Mouse (Mus musculus) neural tube, embryonic 11.5 days (tissue): ENCODE results near the gene Ucn3. TPM values are rescaled to one million over a fixed set of nuclear protein-coding genes. Genes with fewer than 3 reads are reported as not detected.

ENCODE experiments used
- ATAC-seq: fragments of 200-750 bp; cut with Nextera tagmentation; 2 replicates; pipeline ENCODE4 v1.8.0; 2017; ENCODE audit warnings: moderate number of reproducible peaks, mild to moderate bottlenecking, moderate TSS enrichment, moderate library complexity; ENCODE audit not compliant: insufficient read depth, low FRiP score, low TSS enrichment
- DNase-seq: peaks from one replicate; pipeline ENCODE4 v3.0.0-alpha.2; 2015; ENCODE audit warnings: low spot score
- H3K27ac ChIP-seq: fragments of 300-500 bp; sonication (generic); 2 replicates; pipeline ENCODE4 v1.5.1; 2014; ENCODE audit warnings: low read depth, mild to moderate bottlenecking, low read length
- H3K27me3 ChIP-seq: fragments of 300-500 bp; sonication (generic); 2 replicates; pipeline ENCODE4 v1.6.1; 2014; ENCODE audit warnings: mild to moderate bottlenecking, low read length, mixed read lengths; ENCODE audit not compliant: control insufficient read depth, insufficient read depth
- H3K36me3 ChIP-seq: fragments of 300-500 bp; sonication (generic); 2 replicates; pipeline ENCODE4 v1.6.1; 2014; ENCODE audit warnings: mild to moderate bottlenecking, low read length, moderate library complexity, mixed read lengths; ENCODE audit not compliant: control insufficient read depth, insufficient read depth
- H3K4me1 ChIP-seq: fragments of 300-500 bp; sonication (generic); 2 replicates; pipeline ENCODE4 v1.6.1; 2014; ENCODE audit warnings: low read length, mixed read lengths; ENCODE audit not compliant: control insufficient read depth, insufficient read depth
- H3K4me2 ChIP-seq: fragments of 300-500 bp; sonication (generic); 2 replicates; pipeline ENCODE4 v1.6.1; 2014; ENCODE audit warnings: low read depth, mild to moderate bottlenecking, moderate library complexity
- H3K4me3 ChIP-seq: fragments of 300-500 bp; sonication (generic); 2 replicates; pipeline ENCODE4 v1.5.1; 2014; ENCODE audit warnings: low read depth, low read length
- H3K9ac ChIP-seq: fragments of 300-500 bp; sonication (generic); 2 replicates; pipeline ENCODE4 v1.6.1; 2014; ENCODE audit warnings: mild to moderate bottlenecking, low read length
- H3K9me3 ChIP-seq: fragments of 300-500 bp; sonication (generic); 2 replicates; pipeline ENCODE4 v1.6.1; 2016; ENCODE audit warnings: low read length; ENCODE audit not compliant: control insufficient read depth
- WGBS: fragments of 180-500 bp; shearing (Covaris S2); extraction: QIAGEN DNeasy Blood & Tissue Kit; methylation state at CpG from one replicate; pipeline ENCODE4 v1.1.7; 2014; 5-methylcytosine and 5-hydroxymethylcytosine counted together
- polyA plus RNA-seq: library from polyadenylated mRNA; unstranded; fragments of >200 nt; fragmentation: Nextera tagmentation; extraction: Ambion mirVana; gene quantifications from 2 replicates; pipeline ENCODE4 v1.2.1, GENCODE M21; 2014

The Ucn3 gene
- not detected in 2 replicates for polyA plus RNA-seq

- no peaks in the 10 kb centered on the region for H3K27me3 ChIP-seq
- no peak within 1 kb of the TSS for H3K4me3 ChIP-seq
- no peaks in the 10 kb centered on the region for H3K36me3 ChIP-seq
- 73% methylated on average over 2 of the region's 2 CpGs for WGBS
- no peak within 1 kb of the TSS for H3K9ac ChIP-seq
- no peak within 1 kb of the TSS for H3K4me2 ChIP-seq
- ATAC-seq (no peak), DNase-seq (no peak)
- H3K9me3 ChIP-seq = no peaks in the 10 kb centered on the region
- H3K27ac ChIP-seq = no peak within 1 kb of the TSS
- no peaks in the 10 kb centered on the region for H3K4me1 ChIP-seq
Observed at GRCm38 (mm10) chr13:3945249-3945648, at the start of gene Ucn3. TSS of gene Ucn3 (minus strand) at chr13:3945349.

- no peak overlapping the region for H3K4me2 ChIP-seq
- DNase-seq = no peak
- H3K4me1 ChIP-seq = no peaks in the 10 kb centered on the region
- no peak for ATAC-seq
- no peaks in the 10 kb centered on the region for H3K27me3 ChIP-seq
- H3K9ac ChIP-seq = no peak overlapping the region
- H3K4me3 ChIP-seq = no peak overlapping the region
- H3K9me3 ChIP-seq = no peaks in the 10 kb centered on the region
- H3K36me3 ChIP-seq = no peaks in the 10 kb centered on the region
- no peak overlapping the region for H3K27ac ChIP-seq
Observed at GRCm38 (mm10) chr13:3992081-3992480, 46.9 kb upstream of the Ucn3 start.

- H3K27ac ChIP-seq = no peak overlapping the region
- no peak for ATAC-seq
- H3K9ac ChIP-seq = no peak overlapping the region
- no peaks in the 10 kb centered on the region for H3K27me3 ChIP-seq
- H3K4me1 ChIP-seq = no peaks in the 10 kb centered on the region
- no peak for DNase-seq
- H3K4me2 ChIP-seq = no peak overlapping the region
- no peaks in the 10 kb centered on the region for H3K36me3 ChIP-seq
- H3K4me3 ChIP-seq = no peak overlapping the region
- H3K9me3 ChIP-seq = no peaks in the 10 kb centered on the region
- 87% methylated on average over 4 of the region's 4 CpGs for WGBS
Observed at GRCm38 (mm10) chr13:3968849-3969248, 23.7 kb upstream of the Ucn3 start.

GRCm38 (mm10) chr13:3951198-3951914 is 6.2 kb upstream of the Ucn3 start:
- Histone ChIP-seq H3K9ac (no peak overlapping the region), H3K27me3 (no peaks in the 10 kb centered on the region), H3K9me3 (no peaks in the 10 kb centered on the region; the same call in 1 of the 2 replicates), H3K36me3 (no peaks in the 10 kb centered on the region), H3K4me1 (no peaks in the 10 kb centered on the region), H3K4me2 (no peak overlapping the region), H3K27ac (no peak overlapping the region), H3K4me3 (no peak overlapping the region)
- WGBS = 83% methylated on average over 6 of the region's 6 CpGs
- DNase-seq (no peak), ATAC-seq (no peak)

- H3K27ac ChIP-seq = no peak overlapping the region
- ATAC-seq (no peak), DNase-seq (no peak)
- no peaks in the 10 kb centered on the region for H3K36me3 ChIP-seq
- no peak overlapping the region for H3K4me3 ChIP-seq
- no peaks in the 10 kb centered on the region; the same call in 1 of the 2 replicates for H3K9me3 ChIP-seq
- 90% methylated on average over 4 of the region's 4 CpGs for WGBS
- H3K27me3 ChIP-seq = no peaks in the 10 kb centered on the region
- H3K4me1 ChIP-seq = no peaks in the 10 kb centered on the region
- no peak overlapping the region for H3K4me2 ChIP-seq
- H3K9ac ChIP-seq = no peak overlapping the region
Observed at GRCm38 (mm10) chr13:3949477-3949876, 4.3 kb upstream of the Ucn3 start.

DNA sequence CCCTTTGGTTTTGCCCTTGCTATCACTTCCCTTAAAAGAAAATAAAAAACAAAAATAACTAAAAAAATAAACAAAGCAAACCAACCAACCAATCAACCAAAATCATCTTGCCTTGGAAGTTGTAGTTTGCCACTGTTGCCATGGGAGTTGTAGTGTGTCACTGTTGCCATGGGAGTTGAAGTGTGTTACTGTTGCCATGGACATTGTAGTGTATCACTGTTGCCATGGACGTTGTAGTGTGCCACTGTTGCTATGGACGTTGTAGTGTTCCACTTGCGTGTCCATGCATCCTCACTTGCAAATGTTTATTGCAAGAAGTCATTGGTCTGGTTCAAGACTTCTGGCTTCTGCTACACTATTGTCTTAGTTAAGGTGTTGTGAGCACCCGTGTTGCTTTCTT is 2.1 kb upstream of the Ucn3 start:
- no peaks in the 10 kb centered on the region for H3K36me3 ChIP-seq
- no peak overlapping the region for H3K9ac ChIP-seq
- no peak overlapping the region for H3K27ac ChIP-seq
- no peak overlapping the region for H3K4me2 ChIP-seq
- ATAC-seq (no peak), DNase-seq (no peak)
- no peaks in the 10 kb centered on the region for H3K4me1 ChIP-seq
- WGBS = 88% methylated on average over 4 of the region's 4 CpGs
- no peaks in the 10 kb centered on the region for H3K9me3 ChIP-seq
- no peaks in the 10 kb centered on the region for H3K27me3 ChIP-seq
- no peak overlapping the region for H3K4me3 ChIP-seq

GRCm38 (mm10) chr13:3944699-3945098 is 450 bp downstream of the Ucn3 start:
- Histone ChIP-seq H3K36me3 (no peaks in the 10 kb centered on the region), H3K27me3 (no peaks in the 10 kb centered on the region), H3K9ac (no peak overlapping the region), H3K4me3 (no peak overlapping the region), H3K4me2 (no peak overlapping the region), H3K4me1 (no peaks in the 10 kb centered on the region), H3K9me3 (no peaks in the 10 kb centered on the region), H3K27ac (no peak overlapping the region)
- ATAC-seq = no peak
- no peak for DNase-seq
- WGBS = 82% methylated on average over 7 of the region's 7 CpGs

GRCm38 (mm10) chr13:3926046-3926445 is 19.1 kb downstream of the Ucn3 start:
- DNase-seq (no peak), ATAC-seq (no peak)
- no peak overlapping the region for H3K4me3 ChIP-seq
- no peaks in the 10 kb centered on the region for H3K4me1 ChIP-seq
- H3K27ac ChIP-seq = no peak overlapping the region
- no peaks in the 10 kb centered on the region for H3K36me3 ChIP-seq
- no peaks in the 10 kb centered on the region for H3K9me3 ChIP-seq
- no peak overlapping the region for H3K4me2 ChIP-seq
- 90% methylated on average over 6 of the region's 6 CpGs for WGBS
- H3K9ac ChIP-seq = no peak overlapping the region
- no peaks in the 10 kb centered on the region for H3K27me3 ChIP-seq

- Histone ChIP-seq H3K9ac (no peak overlapping the region), H3K4me3 (no peak overlapping the region), H3K27ac (no peak overlapping the region), H3K4me1 (no peaks in the 10 kb centered on the region), H3K36me3 (no peaks in the 10 kb centered on the region), H3K4me2 (no peak overlapping the region), H3K27me3 (no peaks in the 10 kb centered on the region), H3K9me3 (no peaks in the 10 kb centered on the region)
- DNase-seq = no peak
- WGBS = 83% methylated on average over 6 of the region's 6 CpGs
- ATAC-seq = no peak
Observed at GRCm38 (mm10) chr13:3925632-3926031, 19.5 kb downstream of the Ucn3 start.
